Mouse (Mus musculus): Measurements from ENCODE around the gene Tmem102. TPM values are rescaled to one million over a fixed set of nuclear protein-coding genes. Genes with fewer than 3 reads are reported as not detected.
A peak's percentile ranks its signal among the peaks of the same experiment; 100 is the strongest.

The Tmem102 gene
- total and polyA plus RNA-seq, 3 experiments: 0.08 TPM; not detected in 2

- TF ChIP-seq ETS1 (conservative IDR thresholded peaks at IDR 0.05; ENCODE audit: low read depth, low read length): no peak
- no peak for TF ChIP-seq NRF1 (IDR thresholded peaks at IDR 0.05; ENCODE audit: low read depth, low read length)
- TF ChIP-seq CTCF (conservative IDR thresholded peaks at IDR 0.05 in 1 of 2, IDR thresholded peaks at IDR 0.05 in 1 of 2; ENCODE audit: low read depth in 2 of 2, low read length in 2 of 2): no peak
- TF ChIP-seq USF1 (IDR thresholded peaks at IDR 0.05; ENCODE audit: low read depth, low read length): peak; percentile 58
- no peak for TF ChIP-seq JUN (IDR thresholded peaks at IDR 0.05; ENCODE audit: insufficient read depth, low read depth, low read length)
- TF ChIP-seq SIN3A (IDR thresholded peaks at IDR 0.05; ENCODE audit: low read length): peak; percentile 85
- TF ChIP-seq CHD2 (IDR thresholded peaks at IDR 0.05; ENCODE audit: low read length): peak; percentile 93
- no peak for TF ChIP-seq RAD21 (IDR thresholded peaks at IDR 0.05; ENCODE audit: low read depth, low read length)
- TF ChIP-seq SMC3 (IDR thresholded peaks at IDR 0.05; ENCODE audit: low read depth, low read length): no peak; the same call in 1 of the 2 replicates
- peak; percentile 70 for TF ChIP-seq TBP (conservative IDR thresholded peaks at IDR 0.05; ENCODE audit: low read depth, low read length)
These were observed 32.7 kb upstream of the Tmem102 start, which contains the start of gene Tmem256 (continued) for GRCm38 (mm10) chr11:69837952-69838713.

- Histone ChIP-seq H3K27ac (ENCODE audit: insufficient read depth, low read depth) (no peak within 1 kb of the TSS), H3K79me2 (replicated peaks; ENCODE audit: control insufficient read depth, extremely low read depth, insufficient read depth, poor library complexity, severe bottlenecking) (no peaks in the 10 kb centered on the region), H3K9ac (ENCODE audit: insufficient read depth, low read depth) (peak within 1 kb of the TSS; percentile 80), H3K27me3 (replicated peaks) (peaks cover 32% of the 10 kb centered on the region), H3K9me3 (replicated peaks; ENCODE audit: low read length) (no peaks in the 10 kb centered on the region), H3K36me3 (replicated peaks in 1 of 2; ENCODE audit: control insufficient read depth in 1 of 2, insufficient read depth in 1 of 2, low read length in 1 of 2) (peaks cover 3 to 9% of the 10 kb centered on the region in 2 experiments), H3K4me1 (ENCODE audit: control insufficient read depth in 1 of 2, insufficient read depth in 2 of 2) (peaks cover 10 to 19% of the 10 kb centered on the region in 2 experiments), H3K4me3 (replicated peaks in 1 of 3; ENCODE audit: low read depth in 2 of 3, low read length in 2 of 3, poor library complexity in 1 of 3) (peak within 1 kb of the TSS; percentile 62 to 100 (median 67)), H3K4me2 (ENCODE audit: insufficient read depth, low read depth, poor library complexity, severe bottlenecking) (peak within 1 kb of the TSS; percentile 98)
- TF ChIP-seq UBTF (IDR thresholded peaks at IDR 0.05; ENCODE audit: low read depth, low read length) (no peak), MAZ (IDR thresholded peaks at IDR 0.05; ENCODE audit: low read depth, low read length) (0 out of 2 replicates have a peak, but pooled peaks have one; percentile 19), BHLHE40 (IDR thresholded peaks at IDR 0.05; ENCODE audit: low read depth, low read length) (no peak), E2F4 (IDR thresholded peaks at IDR 0.05; ENCODE audit: insufficient replicate concordance, low read depth, low read length) (no peak), NRF1 (IDR thresholded peaks at IDR 0.05; ENCODE audit: low read depth, low read length) (peak; percentile 51), POLR2A (IDR thresholded peaks at IDR 0.05; ENCODE audit: low read depth, low read length) (peak; percentile 28; the same call in 1 of the 2 replicates)
- dilution Hi-C loops (cut with MboI; ENCODE audit: extremely low pct_ligation_motif_present, extremely low pct_unique_long_range_greater_than_20kb, low sequenced_read_pairs): no loop called here
- in situ Hi-C loops (cut with MboI; ENCODE audit: low pct_ligation_motif_present, low pct_unique_long_range_greater_than_20kb, low sequenced_read_pairs): no loop called here
- peak; percentile 14 for DNase-seq (ENCODE audit: extremely low read depth)
These were observed 32.2 kb upstream of the Tmem102 start, which contains the start of gene Nlgn2 for GRCm38 (mm10) chr11:69837604-69837951. Nlgn2 (minus strand) TSS chr11:69837784.
